Mouse (Mus musculus): ENCODE measurements around the gene March10.
A peak's percentile ranks its signal among the peaks of the same experiment; 100 is the strongest.

March10 gene

DNA sequence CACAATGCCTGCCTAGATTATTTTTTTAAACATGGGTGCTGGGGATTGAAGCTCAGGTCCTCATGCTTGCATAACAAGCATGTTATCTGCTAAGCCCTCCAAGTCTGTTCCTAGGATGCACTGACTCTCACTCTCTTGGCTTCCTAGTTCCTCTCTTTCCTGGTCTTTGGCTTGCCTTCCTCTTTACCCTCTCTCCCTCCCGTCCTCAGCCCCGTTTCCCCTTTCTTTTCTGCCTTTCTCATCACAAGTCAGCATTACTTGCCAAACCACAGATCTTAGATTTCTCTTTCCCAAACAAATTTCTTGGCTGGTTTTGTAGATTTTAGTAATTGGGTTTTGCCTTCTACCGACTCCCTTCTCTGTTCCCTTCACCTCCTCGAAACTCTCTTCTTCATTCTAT is 10.2 kb upstream of the March10 start:
- DNase-seq (ENCODE audit: low spot score): no peak

DNA sequence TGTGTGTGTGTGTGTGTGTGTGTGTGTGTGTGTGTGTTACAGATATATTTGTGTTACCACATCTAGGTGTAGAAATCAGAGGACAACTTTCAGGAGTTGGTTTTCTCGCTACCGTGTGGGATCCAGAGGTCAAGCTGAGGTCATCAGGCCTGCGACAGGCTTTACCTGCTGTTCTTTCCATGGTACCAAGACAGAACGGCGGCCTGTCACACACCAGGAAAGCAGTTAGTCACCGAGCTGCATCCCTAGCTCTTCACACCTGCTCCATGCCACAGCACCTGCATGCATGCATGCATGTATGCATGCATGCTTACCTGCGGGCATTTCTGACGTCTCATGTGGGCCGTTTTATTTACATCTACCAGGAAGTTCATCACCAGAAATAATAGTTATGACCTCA is 9.0 kb upstream of the March10 start:
- DNase-seq (ENCODE audit: low spot score): no peak

DNA sequence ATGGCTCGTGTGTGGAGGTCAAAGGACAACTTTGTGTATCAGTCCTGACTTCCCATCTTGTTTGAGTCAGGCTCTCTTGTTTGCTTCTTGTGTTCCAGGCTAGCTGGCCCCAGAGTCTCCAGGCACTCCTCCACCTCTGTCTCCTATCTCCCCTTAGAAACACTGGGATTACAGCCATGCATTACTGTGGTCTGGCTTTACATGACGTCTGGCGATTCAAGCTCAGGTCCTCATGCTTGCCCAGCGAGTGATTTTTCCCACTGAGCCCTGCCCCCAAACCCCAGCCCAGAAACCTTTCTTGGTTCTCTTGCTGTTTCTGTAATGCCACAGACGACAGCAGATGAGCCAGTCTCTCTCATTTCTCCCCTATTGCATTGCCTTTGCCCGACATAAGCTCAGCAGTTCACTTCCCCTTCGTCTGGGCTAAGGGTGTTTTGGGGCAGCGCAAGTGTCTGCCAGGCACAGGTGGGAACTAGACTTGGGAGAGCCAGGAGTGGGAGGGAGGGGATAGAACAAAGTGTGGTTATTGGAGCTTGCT is 8.0 kb upstream of the March10 start:
- peak; percentile 27 for DNase-seq (ENCODE audit: low spot score)

DNA sequence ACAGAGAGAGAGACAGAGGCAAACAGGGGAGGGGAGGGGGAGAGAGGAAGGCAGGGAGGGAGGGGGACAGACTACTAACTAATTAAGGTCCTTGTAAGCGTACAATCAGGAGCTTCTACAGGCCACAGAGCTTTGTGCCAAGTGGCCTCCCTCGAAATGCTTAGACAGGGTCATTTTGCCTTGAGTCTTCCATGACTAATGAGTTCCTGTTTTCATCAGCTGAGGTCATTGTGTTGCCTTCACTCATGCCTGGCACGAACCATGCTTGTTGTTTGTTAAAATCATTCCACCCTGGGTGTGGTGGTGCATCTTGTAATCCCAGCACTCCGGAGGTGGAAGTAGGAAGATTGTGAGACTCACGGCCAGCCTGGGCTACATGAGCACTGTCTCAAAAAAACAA is 3.4 kb upstream of the March10 start:
- no peak for DNase-seq (ENCODE audit: low spot score)

DNA sequence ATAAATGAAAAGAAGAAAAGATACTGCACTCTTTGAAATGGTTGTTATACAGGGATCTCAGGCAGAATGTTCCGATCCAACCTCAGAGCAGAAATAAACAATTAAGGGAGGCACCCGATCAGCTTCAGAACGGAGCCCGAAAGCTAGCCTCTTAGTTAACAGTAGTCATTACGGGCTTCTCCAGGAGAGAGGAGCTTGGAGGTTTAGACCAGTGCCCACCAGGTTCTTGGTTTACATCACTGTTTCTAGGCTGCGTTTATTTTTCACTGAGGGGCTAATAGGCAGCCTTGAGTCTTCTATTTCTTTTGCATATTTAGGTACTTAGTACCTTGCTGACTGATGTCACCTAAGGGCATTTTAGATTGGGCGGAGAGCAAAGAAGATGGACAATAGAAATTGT is 506 bp upstream of the March10 start:
- DNase-seq (ENCODE audit: low spot score): no peak

DNA sequence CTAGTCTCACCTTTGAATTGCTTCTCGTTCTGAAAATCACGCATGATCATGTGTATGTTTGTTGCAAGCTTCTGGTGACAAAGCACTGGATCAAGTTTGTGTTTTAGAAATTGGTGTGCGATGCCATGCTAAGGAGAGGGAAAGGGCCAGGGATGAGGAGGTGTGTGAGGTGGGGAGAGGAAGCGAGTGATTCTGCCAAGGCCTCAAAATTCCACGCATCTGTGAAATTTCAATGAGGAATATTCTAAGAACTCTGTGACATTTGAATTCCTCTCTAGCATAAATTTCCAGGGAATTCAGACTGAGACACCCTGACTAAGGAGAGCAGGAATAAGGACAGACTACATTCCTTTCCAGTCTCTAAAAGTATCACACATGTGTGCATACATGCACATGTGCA is 1.4 kb downstream of the March10 start:
- DNase-seq (ENCODE audit: low spot score): no peak

DNA sequence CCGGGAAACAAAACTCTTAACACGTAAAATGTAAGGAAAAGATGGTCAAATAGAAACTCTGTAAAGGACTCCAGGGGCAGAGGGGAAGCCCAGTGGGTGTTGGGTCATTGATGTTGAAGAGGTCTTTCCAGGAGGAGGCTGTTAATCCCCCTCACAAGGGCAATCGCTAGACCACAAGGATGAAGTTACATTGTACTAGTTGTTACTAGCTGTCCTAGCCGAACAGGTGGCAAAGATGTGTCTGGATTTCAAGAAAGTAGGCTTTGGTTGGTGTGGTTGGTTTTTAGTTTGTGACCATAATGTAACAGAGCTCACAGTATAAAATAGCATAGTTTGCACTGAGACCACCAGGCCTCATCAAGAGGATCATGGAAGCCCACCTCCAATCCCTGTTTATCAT is 3.5 kb downstream of the March10 start:
- DNase-seq (ENCODE audit: low spot score): no peak

DNA sequence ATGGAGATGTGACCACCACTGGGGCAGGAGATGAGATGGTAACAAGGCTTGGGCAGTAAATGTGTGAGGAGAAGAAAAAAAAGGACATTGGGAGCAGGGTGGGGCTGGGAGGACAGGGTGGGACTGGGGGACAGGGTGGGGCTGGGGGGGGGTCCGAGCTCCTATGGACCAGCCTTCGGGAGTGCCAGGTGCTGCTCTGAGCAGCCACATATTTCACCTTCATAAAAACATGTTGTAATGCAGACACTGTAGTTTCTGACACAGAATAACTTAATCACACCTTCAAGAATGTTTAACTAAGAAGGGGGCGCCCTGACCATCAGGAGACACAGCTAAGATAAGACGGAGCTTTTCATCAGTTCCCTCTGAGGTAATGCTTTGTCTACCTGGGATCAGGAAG is 4.0 kb downstream of the March10 start:
- DNase-seq (ENCODE audit: low spot score): no peak

DNA sequence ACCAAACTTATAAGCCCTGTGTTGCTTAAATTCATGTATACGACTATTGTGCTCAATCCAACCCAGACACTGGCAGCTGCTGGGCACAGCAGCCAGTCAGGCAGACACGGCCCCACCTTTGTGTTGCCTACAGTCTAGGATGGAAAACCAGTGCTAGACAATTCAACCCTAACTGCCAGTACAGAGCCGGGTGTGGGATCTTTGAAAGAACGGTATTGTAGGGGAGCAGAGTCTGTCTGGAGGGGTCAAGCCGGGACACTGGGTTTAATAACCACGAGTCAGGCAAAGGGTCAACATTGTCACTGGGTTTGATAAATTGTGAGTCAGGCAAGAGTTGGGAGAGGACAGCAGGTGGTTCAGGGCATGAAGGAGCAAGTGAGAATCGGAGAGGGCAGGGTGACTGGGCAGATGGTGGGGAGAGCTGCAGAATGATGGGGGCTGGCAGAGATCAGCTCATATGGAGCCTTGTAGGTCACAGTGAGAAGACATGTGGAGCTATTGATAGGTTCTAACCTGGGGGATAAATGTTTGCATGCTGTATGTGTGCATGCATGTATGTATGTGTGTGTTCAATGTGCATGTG is 4.9 kb downstream of the March10 start:
- DNase-seq (ENCODE audit: low spot score): no peak

DNA sequence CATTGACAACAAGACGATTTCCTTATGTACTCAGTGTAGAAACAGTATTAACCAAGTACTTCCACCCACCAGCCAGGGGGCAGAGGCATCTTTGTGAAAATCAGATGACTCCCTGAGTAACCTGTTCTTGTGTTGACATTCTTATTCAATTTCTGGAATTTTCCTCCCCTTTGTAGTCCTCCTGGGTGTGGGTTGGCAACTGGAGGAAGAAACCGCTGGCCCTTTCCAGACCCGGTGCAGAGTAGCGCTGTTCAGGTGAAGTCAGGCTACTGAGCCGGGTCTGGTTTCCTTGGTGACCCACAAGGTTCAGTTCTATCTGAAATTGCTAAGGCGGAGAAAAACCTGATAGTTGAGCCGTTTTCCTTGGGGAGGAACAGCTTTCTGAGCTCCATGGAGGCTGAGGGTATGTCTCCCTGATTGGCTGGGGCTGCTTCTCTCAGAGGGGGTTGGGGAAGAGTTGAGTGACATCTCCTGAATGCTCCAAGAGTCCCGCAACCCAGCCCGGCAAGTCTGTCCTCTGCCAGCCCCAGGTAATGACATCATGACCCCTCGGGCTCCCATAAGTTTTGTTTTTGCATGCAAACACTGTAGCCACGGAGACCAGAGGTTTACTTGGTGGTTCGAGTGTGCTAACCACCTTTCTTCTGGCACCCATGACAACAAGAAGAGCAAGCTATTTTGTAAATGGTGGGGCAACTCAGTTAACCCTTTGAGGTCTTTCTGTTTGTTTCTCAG is 6.8 kb downstream of the March10 start:
- DNase-seq (ENCODE audit: low spot score): no peak

DNA sequence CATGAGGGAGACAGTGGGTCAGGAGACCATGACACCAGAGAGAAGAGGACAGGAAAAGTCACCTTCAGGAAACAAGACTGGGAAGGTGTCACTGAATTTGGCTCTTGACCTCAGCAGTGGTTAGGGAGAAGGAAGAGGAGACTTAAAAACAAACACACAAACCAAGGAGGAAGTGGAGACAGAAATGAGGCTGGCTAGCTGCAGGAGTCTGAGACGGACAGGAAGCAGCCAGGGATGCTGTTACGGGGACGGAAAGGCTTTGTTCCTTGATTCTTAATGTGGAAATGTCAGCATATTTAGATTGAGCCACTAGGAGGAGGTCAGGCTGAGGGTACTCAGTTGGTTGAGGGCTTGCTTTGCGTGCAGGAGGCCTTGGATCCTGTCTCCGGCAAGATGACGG is 8.9 kb downstream of the March10 start:
- DNase-seq (ENCODE audit: low spot score): no peak

DNA sequence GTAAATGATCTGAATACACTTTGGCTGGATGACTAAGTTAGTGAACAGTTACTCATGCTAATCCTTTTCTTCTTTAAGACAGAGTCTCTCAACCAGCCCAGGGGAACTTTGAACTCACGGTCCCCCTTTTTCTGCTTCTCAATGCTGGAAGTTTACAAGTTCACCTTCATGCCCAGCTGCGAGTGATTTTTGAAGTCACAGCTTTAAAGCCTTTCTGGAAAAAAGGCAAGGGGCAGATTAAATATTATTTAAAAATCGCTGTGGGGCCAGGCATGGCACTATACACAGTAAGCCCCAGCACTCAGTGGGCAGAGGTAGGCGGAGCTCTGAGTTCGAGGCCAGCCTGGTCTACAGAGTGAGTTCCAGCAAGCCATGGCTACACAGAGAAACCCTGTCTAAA is 10.3 kb downstream of the March10 start:
- no peak for DNase-seq (ENCODE audit: low spot score)

DNA sequence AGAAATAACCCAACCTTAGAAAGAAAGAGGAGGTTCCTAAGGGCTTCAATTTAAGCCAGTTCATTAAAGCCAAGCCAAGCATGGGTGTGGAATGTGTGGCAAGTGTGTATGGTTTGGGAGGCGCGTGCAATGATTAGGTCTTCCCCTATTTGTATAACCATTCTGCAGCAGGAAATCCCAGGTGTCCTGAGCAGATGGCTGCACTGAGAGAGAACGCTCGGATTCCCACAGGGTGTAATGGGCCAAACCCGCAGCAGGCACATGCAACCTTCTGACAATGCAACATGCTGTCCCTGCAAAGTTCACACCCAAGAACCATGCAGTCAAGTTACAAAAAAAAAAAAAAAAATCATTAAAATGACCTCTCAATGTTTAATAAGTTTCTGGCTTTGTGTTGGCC is 10.8 kb downstream of the March10 start:
- no peak for DNase-seq (ENCODE audit: low spot score)

DNA sequence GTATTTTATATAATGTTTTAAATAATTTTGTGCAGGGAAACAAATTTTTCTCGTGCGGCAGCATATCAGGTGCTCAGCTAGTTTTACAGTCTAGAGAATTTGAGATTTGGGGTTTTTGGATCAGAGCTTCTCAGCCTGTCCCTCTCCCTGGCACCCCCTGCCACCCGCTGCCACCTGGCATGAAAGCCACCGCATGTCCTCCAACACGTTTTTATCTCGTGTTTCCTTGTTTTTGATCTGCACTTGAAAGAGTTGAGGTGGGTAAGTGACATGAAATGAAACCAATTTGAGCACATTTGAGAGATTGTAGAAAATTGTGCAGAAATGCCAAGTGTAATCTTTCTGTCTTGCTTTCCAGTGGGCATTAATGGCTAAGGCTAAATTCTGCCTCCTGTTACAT is 11.6 kb downstream of the March10 start:
- no peak for DNase-seq (ENCODE audit: low spot score)

DNA sequence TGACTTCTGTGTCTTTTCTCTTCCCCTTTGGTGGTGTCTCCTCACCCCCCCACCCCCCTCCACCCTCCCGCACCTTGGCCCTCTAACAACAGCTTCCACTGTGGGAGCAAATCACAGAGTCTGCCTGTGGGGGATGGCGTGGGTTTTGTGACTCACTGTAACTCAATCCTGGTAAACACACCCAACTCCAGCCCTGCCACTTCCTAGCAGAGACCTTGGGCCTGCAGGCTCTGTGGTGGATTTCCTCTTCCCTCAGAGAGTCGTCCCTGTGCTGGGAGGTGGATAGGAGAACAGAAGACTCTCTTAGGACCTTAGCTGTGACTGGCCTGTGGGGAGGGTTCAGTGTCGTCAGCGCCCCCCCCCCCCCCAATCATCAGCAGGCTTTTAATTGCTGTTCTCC is 13.0 kb downstream of the March10 start:
- no peak for DNase-seq (ENCODE audit: low spot score)

DNA sequence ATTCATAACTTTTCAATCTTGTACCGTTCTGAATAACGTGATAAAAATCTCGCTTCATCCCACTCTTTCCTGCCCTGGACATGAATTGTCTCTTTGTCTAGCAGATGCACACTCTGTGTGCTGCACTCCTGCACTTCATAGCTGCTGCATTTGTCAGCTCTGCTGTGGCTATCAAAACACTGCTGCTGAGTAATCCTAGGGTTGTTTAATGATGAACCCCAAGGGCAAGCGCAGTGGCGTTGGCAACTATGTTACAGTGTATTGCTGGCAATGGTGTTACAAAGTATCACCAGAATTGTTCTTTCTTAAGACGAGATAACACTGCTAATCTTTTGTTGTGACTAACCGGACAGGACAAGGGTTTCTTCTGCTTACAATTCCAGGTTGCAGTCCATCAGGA is 16.7 kb downstream of the March10 start:
- no peak for DNase-seq (ENCODE audit: low spot score)

DNA sequence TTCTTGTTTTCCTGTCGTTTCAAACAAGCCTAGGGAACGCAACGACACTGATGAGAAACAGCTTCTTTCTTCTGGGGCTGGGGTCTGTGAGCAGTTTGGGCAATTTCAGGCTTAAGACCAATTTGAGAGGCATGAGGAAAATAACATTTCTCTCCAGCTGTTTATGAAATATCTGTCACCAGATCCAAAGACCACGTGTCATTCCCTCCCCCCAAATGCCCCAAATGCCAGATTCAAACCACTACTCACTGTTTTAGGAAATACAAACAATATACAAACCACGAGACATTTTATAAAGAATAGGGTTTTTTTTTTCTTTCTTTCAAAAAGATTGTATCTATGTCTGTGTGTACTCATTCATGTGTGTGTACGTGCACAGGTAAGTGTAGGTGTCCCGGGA is 17.6 kb downstream of the March10 start:
- no peak for DNase-seq (ENCODE audit: low spot score)

DNA sequence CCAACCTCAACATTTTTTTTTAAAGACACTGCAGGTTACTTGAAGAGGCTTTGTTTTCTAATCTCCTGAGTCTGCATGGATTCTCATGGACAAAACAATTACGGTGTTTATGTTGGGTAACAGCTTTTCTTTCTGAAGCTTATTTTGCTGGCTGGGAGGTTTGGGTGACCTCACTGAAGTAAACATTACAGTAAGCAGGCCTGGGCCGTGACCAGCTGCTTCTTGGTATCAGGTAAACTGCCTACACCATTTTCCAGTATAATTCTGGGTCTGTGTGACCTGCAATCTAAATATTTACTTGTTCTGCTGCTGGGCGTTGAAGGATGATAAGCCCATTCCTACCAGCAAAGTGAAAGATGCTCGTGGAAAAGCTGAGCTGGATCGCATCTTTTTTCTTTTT is 30.1 kb downstream of the March10 start:
- DNase-seq (ENCODE audit: low spot score): no peak

DNA sequence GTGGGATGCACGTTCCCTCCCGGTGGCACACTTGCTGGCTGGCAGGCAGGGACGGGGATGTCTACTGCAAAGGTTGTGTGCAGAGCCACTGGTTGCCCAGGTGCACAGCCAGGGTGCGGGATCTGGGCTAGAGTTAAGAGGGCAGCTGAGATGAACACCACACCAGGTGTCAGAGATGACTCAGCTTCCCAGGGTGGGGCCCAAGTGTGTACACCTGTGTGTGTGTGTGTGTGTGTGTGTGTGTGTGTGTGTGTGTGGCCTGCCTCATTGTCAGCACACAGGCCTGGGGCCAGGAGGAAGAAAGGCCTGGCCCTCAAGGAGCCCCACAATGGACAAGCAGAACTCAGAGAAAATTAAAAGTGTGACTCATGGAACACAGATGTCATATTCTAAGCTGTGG is 31.9 kb downstream of the March10 start:
- DNase-seq (ENCODE audit: low spot score): no peak

DNA sequence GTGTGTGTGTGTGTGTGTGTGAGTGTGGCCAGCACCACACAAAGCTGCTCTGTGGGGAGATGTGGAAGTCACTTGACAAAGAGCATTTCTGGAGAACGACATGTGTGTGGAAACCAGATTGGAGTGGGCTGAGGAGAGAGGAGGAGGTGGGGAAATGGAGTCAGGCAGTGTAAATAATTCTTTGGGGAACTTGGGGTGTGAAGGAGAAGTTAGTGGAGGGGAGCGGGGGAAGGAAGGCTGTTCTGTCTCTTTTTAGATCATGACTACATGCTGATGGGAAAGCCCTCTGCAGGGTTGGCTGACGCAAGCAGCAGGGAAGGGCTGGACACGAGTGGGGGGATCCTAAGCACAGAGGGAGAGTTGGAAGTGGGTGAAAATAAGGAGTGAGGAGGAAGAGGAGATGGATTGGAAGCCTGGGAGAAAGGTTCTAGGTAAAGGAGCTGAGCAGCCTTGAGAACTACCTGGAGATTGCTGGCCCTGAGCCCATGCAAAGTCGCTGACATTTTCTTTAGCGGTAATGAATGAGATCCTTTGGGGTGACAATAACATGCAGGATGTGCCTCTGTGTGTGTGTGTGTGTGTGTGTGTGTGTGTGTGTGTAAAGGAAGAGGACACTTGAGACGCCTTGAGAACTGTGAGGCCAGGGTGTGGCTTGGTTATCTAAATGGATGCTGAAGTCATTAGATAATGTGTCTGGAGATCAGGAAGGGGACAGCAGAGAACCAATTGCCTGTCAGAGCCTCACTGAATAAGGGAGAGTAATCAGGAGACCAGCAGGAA is 35.7 kb downstream of the March10 start:
- DNase-seq (ENCODE audit: low spot score): peak; percentile 73

DNA sequence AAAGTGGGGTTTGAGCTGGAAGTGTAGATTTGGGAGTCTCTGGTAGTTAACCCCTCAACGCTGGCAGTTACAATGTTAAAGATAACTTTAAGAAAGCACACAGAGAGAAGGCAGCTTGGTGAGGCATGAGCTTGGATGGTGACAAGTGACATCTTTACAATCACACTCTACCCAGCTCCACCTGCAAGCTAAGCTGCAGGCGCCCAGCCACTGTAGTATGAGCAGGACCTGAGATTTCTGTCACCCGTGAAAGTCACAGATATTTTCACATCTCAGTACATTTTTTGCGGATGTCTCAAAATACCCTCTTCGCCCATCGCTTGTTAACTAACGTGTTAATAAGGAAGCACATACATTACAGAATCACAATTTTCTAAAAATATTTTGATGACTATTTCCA is 36.6 kb downstream of the March10 start:
- no peak for DNase-seq (ENCODE audit: low spot score)

DNA sequence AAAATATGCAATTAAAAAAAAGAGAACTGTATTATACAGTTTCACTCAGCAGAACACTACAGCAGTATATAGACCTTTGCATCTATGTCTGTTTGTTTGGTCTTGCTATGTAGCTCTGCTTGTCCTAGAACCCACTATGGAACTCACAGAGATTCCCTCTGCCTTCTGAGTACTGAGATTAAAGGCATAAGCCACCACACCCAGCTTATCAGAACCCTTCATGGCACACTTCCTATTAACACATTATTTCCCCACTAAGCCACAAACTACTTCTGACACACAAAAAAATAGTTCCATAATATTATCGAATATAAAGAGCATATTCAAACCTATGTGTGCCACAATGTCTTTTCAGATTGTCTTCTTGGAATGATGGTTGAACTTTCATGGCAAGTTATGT is 42.5 kb downstream of the March10 start:
- no peak for DNase-seq (ENCODE audit: low spot score)

DNA sequence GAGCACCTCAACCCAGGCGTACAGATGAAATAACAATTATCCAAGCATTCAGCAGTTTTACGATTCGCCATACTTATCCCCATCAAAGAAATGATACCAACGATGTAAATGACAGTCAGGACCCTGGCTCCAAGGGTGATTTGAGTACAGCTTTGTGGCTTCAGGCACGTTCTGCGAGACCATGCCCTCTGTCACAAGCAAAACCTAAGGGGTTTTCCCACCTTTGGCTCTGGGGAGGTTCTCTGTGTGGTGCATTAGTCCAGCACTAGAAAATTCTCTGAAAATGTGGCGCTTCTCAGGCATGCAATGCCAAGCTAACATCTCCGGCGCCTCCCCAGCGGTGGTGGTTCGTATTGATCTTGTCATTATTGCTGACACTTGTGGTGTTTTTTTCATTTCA is 47.1 kb downstream of the March10 start:
- DNase-seq (ENCODE audit: low spot score): no peak
